Mouse (Mus musculus): Measurements from ENCODE around the gene Dnase1l2. TPM values are rescaled to one million over a fixed set of nuclear protein-coding genes. Genes with fewer than 3 reads are reported as not detected.
A peak's percentile ranks its signal among the peaks of the same experiment; 100 is the strongest.
"Not testable (repeated sequence)": the region's sequence is repeated elsewhere in the genome, so short reads cannot be mapped to it uniquely, and the experiment has no call there.

Gene Dnase1l2
- total RNA-seq, 2 experiments from 2014 or later: 0.63 to 1.7 TPM

DNA sequence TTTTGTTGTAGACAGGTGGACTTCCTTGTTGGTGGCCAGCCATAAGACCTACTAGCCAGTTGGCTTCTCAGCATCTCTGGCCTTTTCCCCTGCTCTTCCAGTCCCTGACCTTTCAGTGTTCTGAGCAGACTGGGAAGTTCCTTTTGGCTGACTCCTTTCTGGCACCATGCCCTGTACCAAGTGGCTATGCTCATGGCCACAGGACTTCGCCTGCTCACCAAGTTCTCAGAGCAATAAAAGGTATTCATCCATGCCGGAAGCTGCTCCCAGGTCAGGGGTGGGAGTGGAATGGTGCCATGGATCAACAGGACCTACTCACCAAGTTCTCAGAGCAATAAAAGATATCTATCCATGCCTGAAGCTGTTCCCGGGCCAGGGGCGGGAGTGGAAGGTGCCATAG, 29.6 kb upstream of the Dnase1l2 start:
- DNase-seq: peak; percentile 50

DNA sequence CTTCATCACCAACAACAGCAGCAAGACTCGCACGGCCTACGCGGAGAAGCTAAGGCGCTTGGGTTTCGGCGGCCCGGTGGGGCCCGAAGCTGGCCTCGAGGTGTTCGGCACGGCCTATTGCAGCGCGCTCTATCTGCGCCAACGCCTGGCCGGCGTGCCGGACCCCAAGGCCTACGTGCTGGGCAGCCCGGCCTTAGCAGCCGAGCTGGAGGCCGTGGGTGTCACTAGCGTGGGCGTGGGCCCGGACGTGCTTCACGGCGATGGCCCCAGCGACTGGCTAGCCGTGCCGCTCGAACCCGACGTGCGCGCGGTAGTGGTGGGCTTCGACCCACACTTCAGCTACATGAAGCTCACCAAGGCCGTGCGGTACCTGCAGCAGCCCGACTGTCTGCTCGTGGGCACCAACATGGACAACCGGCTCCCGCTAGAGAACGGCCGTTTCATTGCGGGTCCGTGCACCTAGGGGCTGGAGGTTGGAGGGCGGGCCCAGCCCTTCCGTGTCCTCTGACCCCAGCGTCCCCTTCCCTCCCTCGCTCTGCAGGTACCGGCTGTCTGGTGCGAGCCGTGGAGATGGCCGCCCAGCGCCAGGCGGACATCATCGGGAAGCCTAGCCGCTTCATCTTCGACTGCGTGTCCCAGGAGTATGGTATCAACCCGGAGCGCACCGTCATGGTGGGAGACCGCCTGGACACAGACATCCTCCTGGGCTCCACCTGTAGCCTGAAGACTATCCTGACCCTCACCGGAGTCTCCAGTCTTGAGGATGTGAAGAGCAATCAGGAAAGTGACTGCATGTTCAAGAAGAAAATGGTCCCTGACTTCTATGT, 28.0 kb upstream of the Dnase1l2 start:
- DNase-seq: peak; percentile 52

DNA sequence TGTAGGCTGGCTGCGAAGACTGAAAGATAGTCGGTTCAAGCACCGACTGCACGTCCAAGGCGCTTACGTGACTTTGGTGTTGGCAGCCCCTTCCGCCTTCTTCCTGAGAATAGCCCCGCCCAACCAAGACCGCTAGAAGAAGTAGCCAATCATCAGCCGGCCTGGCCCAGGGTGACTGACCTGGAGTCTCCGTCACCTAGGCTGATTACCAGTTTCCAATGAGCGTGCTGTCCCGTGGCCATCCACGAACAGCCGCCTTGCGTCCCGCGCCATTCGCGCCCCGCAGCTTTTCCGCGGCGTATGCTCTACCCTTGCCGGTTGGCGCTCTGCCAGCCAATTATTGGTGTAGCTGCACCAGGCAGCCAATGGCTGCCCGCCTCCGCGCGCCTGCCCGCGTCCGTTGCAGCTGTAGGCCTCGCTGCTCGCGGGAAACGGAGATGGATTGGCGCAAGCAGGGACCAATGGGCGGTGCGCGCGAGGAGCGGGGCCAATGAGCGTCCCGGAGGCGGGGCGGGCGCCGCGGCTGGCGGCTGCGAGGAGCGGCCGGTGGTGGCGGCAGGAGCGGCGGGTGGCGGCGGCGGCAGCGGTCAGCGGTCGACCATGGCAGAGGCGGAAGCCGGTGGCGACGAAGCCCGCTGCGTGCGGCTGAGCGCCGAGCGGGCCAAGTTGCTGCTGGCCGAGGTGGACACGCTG, 27.2 kb upstream of the Dnase1l2 start, which contains the start of the genes E4f1 and Pgp:
E4f1 (minus strand) TSS at position 404 of the 693 bp plus-strand sequence.
Pgp (plus strand) TSS at position 483 of the 693 bp plus-strand sequence.
- peak; percentile 99 for DNase-seq

DNA sequence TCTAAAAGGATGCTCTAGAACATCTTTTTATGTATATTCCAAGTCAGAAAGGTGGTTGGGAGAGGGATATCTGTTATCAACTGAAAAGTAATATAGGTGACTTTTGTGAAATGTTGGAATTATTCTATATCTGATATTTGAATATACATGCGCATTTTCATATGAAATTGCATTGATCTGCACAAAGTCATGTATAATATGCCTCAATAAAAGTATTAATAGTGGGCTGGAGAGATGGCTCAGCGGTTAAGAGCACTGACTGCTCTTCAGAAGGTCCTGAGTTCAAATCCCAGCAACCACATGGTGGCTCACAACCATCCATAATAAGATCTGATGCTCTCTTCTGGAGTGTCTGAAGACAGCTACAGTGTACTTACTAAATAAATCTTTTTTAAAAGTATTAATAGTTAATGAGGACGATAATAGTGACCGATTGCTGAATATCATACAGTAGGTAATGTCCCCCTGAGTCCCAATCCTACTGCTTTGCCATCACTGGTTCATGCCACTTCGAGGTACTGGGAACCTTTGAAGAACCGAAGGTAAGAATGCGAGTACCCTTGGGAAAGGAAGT, 26.5 kb upstream of the Dnase1l2 start:
- DNase-seq: no peak

DNA sequence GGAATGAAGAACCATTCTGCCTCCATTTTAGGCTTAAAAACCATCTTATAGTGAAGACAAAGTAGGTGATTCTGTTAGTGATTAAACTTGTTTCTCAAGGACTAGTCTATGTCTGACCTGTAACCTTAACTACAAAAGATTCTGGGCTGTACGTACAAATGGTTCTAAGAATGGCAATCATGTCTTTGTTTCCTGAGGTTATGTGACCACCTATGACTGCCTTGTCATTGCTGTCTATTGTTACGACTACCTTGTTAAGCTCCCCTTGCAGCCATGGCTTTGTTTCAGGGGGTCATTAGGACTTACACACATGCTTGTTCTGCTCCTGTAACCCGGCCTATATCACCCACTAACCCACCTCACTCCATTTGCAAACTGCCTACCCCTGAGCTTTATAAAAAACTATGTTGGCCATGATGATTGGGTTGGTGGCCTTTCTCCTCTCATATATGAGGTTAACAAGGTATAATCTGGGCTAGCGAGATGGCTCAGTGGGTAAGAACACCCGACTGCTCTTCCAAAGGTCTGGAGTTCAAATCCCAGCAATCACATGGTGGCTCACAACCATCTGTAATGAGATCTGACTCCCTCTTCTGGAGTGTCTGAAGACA, 25.8 kb upstream of the Dnase1l2 start:
- DNase-seq: no peak

DNA sequence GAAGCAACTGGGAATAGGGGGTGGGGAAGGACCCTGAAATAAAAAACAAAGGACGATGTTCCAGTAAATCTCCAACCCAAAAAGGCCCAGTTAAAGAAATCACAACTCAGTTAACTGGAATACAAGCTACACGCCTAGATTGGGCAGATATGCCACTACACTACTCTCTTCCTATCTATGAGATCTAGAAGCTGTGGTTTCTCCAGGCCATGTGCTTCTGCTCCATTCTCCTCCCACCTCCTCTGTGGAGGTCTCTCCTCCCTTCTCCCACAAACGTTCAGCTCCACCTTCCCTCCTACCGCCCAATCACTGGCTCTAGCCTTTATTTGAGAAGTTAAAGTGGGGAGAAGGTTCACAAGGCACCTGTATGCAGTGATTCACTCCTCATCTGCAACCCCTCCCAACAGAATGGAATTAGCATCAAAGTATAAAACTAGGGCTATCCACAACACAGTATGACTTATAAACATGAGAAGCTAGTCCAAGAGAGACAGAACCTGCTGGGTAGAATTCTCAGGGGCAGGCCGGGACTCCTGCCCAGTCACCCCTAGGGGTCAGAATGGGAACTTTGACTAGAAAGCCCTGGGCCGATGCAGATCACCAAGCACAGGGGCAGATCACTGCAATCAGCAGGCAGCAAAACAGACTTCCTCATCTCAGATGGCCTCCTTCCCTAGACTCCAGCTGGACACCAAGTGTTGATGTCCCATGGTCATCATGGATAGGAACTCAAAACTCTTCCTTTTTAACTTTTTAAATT, 20.6 kb upstream of the Dnase1l2 start:
- no peak for DNase-seq

DNA sequence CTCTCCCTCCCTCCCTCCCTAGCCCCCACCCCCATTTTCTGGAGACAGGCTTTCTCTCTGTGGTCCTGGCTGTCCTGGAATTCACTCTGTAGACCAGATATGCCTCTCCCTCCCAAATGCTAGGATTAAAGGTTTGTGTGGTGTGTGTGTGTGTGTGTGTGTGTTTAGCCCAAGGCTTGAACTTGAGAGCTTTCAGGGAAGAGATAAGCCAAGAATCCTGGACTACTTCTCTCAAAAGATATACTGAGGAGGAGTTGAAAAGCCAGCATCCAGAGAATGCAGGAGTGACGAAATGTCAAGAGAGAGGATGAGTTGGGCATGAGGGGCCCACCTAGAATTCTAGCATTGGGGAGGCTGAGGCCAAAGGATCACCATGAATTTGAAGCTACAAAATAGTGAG, 20.0 kb upstream of the Dnase1l2 start:
- no peak for DNase-seq

DNA sequence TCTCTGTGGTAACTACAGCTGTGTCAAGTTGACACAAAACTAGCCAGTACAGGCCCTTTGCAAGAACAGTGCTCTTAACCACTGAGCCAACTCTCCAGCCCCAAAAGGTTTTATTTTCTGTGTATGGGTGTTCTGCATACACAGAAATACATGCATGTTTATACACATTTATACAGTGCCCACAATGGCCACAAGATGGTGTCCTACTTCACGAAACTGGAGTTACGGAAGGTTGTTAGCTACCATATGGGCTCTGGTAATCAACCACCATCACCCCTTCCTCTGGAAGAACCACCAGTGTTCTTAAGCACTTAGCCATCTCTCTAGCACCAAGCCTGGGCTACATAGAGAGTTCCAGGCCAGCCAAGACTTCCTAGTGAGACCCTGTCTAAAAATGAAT, 18.7 kb upstream of the Dnase1l2 start:
- DNase-seq: no peak

DNA sequence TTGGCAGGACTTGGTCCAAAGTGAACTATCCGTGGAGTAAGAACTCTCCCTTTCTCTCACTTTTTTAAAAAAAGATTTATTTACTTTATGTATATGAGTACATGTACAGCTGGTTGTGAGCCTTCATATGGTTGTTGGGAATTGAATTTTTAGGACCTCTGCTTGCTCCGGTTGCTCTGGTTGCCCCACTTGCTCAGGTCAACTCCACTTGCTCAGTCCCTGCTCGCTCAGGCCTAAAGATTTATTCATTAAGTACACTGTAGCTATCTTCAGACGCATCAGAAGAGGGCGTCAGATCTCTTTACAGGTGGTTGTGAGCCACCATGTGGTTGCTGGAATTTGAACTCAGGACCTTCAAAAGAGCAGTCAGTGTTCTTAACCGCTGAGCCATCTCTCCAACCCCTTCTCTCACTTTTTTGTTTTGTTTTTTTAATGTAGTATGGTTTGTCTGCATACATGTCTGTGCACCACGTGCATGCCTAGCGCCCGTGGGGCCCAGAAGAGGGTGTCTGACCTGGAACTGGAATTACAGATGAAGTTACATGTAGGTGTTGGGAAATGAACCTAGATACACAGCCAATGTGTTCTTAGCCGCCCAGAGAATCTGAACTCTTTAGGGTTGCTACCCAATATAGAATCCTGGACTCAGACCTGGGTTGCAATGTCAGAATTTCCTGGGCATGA, 12.8 kb upstream of the Dnase1l2 start:
- not testable (repeated sequence) for DNase-seq

DNA sequence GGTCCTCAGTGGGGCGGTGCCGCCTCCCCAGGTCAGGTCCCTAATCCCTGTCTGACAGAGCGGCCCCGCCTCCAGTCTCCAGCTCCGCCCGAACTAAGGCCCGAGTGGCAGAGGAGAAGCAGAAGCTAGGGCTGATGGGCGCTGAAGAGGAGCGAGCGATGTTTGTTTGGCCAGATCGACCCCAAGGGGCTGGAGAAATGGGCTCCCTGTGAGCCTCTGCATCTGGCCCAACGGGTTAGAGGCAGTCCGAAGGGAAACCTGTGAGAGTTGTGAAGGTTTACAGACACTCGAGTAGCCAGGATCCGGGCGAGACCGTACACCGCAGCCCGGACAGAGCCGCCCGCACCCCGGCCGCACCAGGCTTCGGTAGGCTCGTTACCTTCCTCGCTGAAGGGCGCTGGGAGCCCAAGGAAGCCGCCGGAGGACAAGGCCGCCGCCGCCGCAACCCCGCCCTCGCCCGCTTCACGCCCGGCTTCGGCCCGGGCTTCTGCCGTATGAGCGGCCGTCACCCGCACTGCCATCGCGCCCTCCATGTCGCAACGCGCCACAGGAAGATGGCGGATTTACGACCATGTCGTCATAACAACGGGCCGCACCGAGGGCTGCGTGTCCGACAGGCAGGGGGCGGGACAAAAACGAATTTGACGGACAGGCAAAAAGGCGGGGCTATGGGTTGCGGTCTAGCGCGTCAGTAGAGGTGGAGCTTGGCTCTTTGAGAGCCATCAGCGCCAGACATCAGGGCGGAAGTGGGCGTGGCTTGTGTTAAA, 12.0 kb upstream of the Dnase1l2 start:
- peak; percentile 98 for DNase-seq

DNA sequence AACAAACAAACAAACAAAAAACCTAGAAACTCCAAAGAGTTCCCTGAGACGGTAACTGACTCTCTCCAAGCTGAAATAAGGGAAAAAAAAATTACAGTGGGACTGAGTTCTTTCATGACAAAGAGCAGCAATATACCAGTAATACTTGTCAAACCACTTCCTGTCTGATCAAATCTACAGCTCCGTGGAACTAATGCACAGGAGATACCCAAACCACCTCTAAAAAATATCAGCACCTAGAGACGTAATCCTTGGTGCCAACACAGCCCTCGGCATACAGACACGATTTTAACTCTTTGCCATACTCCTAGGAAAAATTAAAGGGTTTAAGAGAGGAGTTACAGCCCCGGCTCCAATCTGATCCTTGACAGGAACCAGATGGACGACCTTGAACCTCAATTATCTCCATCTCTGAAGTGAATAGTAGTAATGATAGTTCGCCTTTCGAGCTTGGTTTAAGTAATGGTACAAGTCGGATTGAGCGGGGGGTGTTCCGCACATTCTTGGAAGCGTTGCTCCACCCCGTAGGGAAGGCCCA, 11.4 kb upstream of the Dnase1l2 start:
- DNase-seq: no peak

DNA sequence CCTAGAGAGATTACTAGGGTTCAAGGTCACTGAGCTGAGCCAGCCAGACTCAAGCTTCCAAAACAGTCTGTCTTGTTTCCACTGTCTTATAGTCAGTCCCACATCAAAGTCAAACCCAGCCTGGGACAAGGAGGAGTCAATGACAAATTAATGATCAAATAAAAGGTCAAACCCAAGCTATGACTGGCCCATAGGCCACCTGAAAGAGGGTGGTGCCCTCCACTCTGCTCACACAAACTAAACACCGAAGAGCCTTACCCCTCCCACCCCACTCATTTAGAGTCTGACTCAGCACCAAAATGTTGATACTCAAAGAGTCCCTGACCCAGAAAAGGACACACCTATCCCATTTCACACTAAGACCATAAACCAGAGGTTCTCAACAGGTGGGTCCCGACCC, 10.5 kb upstream of the Dnase1l2 start:
- DNase-seq: no peak

DNA sequence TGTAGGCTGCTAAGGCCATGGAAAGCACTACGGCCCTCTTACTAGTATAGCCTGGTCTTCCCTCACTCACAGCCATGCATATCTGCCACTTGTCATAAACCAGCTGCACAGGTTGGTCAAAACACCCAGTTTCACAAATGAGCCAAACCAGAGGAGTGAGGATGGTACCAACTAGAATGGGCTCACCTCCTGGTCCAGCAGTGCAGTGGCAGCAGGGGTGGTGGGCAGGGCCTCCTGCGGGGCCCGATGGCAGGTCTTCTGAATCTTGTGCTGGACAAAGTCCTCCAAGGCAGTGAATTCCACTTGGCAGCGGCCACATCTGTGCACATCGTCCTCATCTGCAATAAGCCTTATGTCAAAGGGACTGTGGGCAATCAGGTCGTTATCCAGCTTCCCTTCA, 8.3 kb upstream of the Dnase1l2 start:
- DNase-seq: no peak

DNA sequence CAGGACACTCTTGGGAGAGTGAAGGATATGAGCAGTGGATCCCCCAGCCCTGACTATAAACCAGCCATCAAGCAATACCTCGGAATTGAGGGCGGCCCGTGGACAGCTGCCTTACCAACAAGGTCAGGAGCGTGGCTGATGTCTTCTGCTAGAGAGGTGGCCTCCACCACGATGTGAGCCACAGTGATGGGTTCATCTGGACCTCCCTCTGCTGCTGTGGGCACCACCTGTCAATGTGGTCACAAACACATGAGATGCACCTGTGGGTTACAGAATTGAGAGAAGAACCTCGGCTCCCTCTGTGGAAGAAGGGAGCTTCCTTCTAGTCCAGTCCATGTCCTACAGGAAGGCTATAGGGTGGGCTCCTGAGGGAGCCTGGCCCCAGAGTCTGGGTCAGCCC, 6.6 kb upstream of the Dnase1l2 start:
- no peak for DNase-seq

DNA sequence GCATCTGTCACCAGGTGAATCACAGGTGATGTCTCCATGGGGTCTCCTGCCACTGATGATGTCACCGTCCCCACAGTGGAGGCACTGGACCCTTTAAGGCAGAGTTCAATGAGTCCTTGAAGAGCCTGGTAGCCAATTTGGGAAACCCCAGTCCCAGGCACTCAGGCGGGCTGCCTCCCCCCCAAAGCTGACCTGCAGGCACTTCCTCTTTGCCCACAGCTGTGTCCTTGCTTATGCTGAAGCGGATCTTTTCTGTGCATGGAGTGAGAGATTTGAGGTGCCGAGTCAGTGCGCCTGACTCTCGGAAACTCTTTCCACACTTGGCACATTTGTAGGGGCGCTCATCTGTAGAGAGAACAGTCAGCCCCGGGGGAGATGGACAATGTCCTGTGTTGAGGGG, 3.7 kb upstream of the Dnase1l2 start:
- DNase-seq: no peak

DNA sequence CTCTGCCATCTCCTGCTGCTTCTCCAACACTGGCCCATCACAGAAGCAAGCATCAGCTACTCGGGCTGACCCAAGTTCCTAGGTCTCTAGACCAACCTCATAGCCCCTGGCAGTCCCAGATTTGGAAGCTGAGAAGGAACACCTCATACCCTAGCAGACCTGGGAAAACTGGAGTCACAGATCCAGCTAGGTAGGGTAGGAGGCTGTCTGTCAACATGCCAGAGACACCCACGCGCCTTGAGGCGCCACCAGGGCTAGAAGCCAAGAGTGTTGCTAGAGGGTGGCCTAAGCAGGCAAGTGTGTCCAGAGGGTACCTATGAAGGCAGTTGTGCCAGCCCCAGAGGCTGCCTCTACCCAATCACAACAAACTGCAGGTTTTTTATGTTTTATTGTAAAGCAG, 504 bp upstream of the Dnase1l2 start:
- DNase-seq: no peak

DNA sequence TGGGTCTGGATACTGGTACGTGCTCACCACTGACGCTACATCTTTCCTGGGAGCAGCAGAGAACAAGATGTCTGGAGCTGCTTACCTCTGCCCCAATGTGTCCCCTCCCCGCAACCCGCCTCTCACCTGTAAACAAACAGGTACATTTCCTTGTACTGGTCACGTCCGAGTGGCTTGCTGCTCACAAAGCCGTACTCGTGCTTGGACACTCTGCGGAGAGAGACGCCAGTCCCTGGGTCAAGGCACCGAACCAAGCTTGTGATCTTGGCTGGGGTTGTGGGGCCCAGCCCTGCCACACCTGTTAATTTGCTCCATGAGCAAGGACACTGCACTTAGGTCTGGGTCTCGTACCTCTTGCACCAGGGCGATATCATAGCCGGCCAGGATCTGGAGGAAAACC, 798 bp downstream of the Dnase1l2 start:
- no peak for DNase-seq

DNA sequence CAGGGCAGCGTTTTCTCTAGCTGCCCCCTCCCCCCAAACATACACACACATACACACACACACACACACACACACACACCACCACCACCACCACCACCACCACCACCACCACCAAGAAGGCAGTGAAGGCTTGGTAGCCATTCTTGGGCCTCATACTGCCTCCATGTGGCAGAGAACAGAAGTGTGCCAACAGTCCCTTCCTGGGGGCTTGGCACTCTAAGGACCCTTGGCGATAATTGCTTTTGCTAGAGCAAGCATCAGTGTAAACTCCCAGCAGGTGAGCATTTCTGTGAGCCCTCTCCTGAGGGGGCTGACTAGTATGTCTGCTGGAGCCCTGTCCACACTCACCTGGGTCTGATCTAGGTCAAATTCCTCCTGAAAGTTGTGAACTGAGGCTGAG, 1.8 kb downstream of the Dnase1l2 start:
- no peak for DNase-seq

DNA sequence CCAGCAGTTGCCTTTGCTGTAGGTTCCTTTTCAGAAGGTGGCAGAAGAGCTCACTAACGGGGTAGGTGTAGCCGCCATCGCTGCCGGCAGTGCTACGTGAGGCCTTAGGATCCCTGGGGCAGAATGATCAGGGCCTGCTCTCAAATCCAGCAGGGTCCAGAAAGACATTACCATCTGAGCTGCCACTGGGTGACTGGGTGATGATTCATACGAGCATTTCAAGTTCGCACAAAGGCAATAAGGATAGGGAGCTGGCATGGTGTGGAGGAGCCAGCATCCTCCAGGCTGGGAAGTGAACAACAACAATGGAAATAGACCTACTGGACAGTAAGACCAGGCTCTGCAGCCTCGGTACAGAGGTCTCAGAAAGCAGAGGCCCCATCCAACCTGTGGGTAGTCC, 2.5 kb downstream of the Dnase1l2 start:
- DNase-seq: no peak

DNA sequence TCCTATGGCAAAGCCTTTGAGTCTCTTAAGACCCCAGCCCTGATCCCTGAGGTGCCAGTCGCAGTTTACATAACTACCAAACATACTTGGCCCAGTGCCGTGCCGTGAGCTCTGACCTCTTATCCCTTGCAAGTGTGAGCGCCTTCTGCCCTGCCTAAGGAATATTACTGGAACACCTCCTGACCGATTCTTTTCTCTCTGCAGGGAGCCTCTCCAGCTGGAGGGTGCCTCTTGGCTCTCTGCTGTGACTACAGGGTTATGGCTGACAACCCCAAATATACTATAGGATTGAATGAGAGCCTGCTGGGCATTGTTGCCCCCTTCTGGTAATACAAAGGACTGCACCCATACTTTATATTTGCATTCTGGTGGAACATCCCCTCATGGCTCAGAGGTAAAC, 5.9 kb downstream of the Dnase1l2 start:
- DNase-seq: no peak
